Mouse (Mus musculus): ENCODE results near the gene Usp2. TPM values are rescaled to one million over a fixed set of nuclear protein-coding genes. Genes with fewer than 3 reads are reported as not detected.

The Usp2 gene
- polyA plus RNA-seq, 1 experiment from 2014 or later = 12.7 TPM

DNA sequence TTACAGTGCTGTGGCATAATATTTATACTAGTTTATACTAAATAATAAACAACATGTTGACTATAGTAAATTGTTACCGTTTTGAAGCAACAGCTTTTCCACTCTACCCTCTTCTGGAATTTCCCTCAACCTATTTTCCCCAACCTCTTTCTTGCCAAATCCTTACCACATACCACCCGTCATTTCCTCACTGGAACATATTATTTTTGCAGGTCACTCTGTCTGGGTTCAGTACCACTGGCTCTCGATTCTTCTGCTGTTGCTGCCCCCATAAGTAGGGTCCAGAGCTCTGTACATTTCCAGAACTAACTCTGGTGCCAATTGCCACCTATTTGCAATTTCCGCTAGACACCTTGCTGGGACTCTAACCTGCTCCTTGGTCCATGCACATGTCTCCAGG is 34.9 kb upstream of the Usp2 start:
- no peak for DNase-seq (ENCODE audit: low spot score)
- Histone ChIP-seq H3K36me3 (replicated peaks; ENCODE audit: control insufficient read depth, insufficient read depth, low read depth, low read length) (no peaks in the 10 kb centered on the region), H3K27ac (replicated peaks; ENCODE audit: low read depth, low read length) (no peak overlapping the region), H3K4me3 (ENCODE audit: low read depth, low read length) (no peak overlapping the region), H3K27me3 (ENCODE audit: control insufficient read depth, insufficient read depth, low read length) (no peaks in the 10 kb centered on the region), H3K9me3 (replicated peaks; ENCODE audit: control insufficient read depth, low read length) (no peaks in the 10 kb centered on the region), H3K4me1 (ENCODE audit: control insufficient read depth, insufficient read depth, low read length) (no peaks in the 10 kb centered on the region), H3K4me2 (ENCODE audit: low read depth, low read length) (no peak overlapping the region), H3K9ac (replicated peaks; ENCODE audit: low read length) (no peak overlapping the region)
- ATAC-seq (replicated peaks; ENCODE audit: insufficient number of reproducible peaks, low FRiP score, low TSS enrichment, low read depth) = no peak
- 77% methylated on average over 4 of the region's 4 CpGs for WGBS

DNA sequence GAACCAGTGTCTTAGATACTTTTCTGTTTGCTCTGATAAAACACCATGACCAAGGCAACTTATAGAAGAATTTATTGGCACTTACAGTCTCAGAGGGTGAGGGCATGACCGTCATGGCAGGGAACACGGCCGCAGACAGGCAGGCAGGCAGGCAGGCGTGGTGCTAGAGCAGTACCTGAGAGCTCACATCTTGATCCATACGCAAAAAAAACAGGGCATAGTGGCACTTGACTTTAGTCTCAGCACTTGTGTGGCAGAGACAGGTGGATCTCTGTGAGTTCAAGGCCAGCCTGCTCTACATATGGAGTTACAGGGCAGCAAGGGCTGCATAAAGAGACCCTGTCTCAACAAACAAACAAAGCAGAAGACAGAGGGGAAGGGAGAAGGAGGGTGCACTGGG is 33.5 kb upstream of the Usp2 start:
- Histone ChIP-seq H3K4me2 (ENCODE audit: low read depth, low read length) (no peak overlapping the region), H3K27me3 (ENCODE audit: control insufficient read depth, insufficient read depth, low read length) (no peaks in the 10 kb centered on the region), H3K36me3 (replicated peaks; ENCODE audit: control insufficient read depth, insufficient read depth, low read depth, low read length) (no peaks in the 10 kb centered on the region), H3K27ac (replicated peaks; ENCODE audit: low read depth, low read length) (no peak overlapping the region), H3K9me3 (replicated peaks; ENCODE audit: control insufficient read depth, low read length) (no peaks in the 10 kb centered on the region), H3K9ac (replicated peaks; ENCODE audit: low read length) (no peak overlapping the region), H3K4me1 (ENCODE audit: control insufficient read depth, insufficient read depth, low read length) (no peaks in the 10 kb centered on the region), H3K4me3 (ENCODE audit: low read depth, low read length) (no peak overlapping the region)
- no peak for DNase-seq (ENCODE audit: low spot score)
- WGBS = 91% methylated on average over 5 of the region's 5 CpGs
- ATAC-seq (replicated peaks; ENCODE audit: insufficient number of reproducible peaks, low FRiP score, low TSS enrichment, low read depth) = no peak

DNA sequence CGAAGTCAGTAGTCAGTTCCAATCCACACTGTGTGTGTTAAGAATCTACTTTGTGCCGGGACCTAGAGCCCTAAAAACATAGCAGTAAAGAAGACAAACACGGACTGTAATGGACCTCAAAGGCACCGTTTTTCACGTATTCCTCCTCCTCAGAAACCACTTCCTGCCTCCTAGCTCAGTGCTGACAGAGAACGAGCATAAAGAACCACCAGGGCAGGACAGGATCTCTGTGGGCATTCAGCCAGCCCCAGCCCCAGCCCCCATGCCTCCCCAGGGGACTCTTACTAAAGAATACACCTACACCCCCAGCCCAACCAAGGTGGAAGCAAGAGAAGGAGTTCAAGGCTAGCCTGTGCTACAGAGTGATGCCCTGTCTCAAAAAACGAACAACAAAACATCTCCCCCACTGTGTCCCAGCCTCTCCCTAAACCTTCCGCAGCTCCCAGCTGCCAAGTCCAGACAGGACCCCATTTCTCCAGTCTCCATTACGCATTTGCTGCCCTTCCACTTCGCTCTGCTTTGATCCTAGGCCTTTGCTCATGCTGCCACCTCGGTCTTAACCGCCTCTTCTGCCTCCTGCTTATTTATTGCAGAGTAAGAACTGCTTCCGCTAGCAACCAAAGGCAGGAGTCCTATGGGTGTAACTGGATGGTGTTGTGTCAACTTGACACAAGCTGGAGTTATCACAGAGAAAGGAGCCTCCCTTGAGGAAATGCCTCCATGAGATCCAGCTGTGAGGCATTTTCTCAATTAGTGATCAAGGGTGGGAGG is 32.7 kb upstream of the Usp2 start:
- H3K4me2 ChIP-seq (ENCODE audit: low read depth, low read length) = no peak overlapping the region
- H3K36me3 ChIP-seq (replicated peaks; ENCODE audit: control insufficient read depth, insufficient read depth, low read depth, low read length) = no peaks in the 10 kb centered on the region
- ATAC-seq (replicated peaks; ENCODE audit: insufficient number of reproducible peaks, low FRiP score, low TSS enrichment, low read depth) (no peak), DNase-seq (ENCODE audit: low spot score) (no peak)
- H3K4me3 ChIP-seq (ENCODE audit: low read depth, low read length) = no peak overlapping the region
- H3K9ac ChIP-seq (replicated peaks; ENCODE audit: low read length) = no peak overlapping the region
- no peaks in the 10 kb centered on the region for H3K27me3 ChIP-seq (ENCODE audit: control insufficient read depth, insufficient read depth, low read length)
- WGBS = 70% methylated on average over 13 of the region's 13 CpGs
- H3K9me3 ChIP-seq (replicated peaks; ENCODE audit: control insufficient read depth, low read length) = no peaks in the 10 kb centered on the region
- H3K27ac ChIP-seq (replicated peaks; ENCODE audit: low read depth, low read length) = no peak overlapping the region
- no peaks in the 10 kb centered on the region for H3K4me1 ChIP-seq (ENCODE audit: control insufficient read depth, insufficient read depth, low read length)

- no peak for ATAC-seq (replicated peaks; ENCODE audit: insufficient number of reproducible peaks, low FRiP score, low TSS enrichment, low read depth)
- WGBS = 86% methylated on average over 5 of the region's 5 CpGs
- Histone ChIP-seq H3K27me3 (ENCODE audit: control insufficient read depth, insufficient read depth, low read length) (no peaks in the 10 kb centered on the region), H3K4me2 (ENCODE audit: low read depth, low read length) (no peak overlapping the region), H3K4me1 (ENCODE audit: control insufficient read depth, insufficient read depth, low read length) (no peaks in the 10 kb centered on the region), H3K36me3 (replicated peaks; ENCODE audit: control insufficient read depth, insufficient read depth, low read depth, low read length) (no peaks in the 10 kb centered on the region), H3K4me3 (ENCODE audit: low read depth, low read length) (no peak overlapping the region), H3K9ac (replicated peaks; ENCODE audit: low read length) (no peak overlapping the region), H3K27ac (replicated peaks; ENCODE audit: low read depth, low read length) (no peak overlapping the region), H3K9me3 (replicated peaks; ENCODE audit: control insufficient read depth, low read length) (no peaks in the 10 kb centered on the region)
- no peak for DNase-seq (ENCODE audit: low spot score)
Observed at GRCm38 (mm10) chr9:44037106-44037505, 29.7 kb upstream of the Usp2 start.

- no peaks in the 10 kb centered on the region for H3K9me3 ChIP-seq (replicated peaks; ENCODE audit: control insufficient read depth, low read length)
- 0 out of 2 replicates have a peak, but pooled peaks cover 2% of the 10 kb centered on the region for H3K4me1 ChIP-seq (ENCODE audit: control insufficient read depth, insufficient read depth, low read length)
- 67% methylated on average over 7 of the region's 7 CpGs for WGBS
- ATAC-seq (replicated peaks; ENCODE audit: insufficient number of reproducible peaks, low FRiP score, low TSS enrichment, low read depth) (no peak), DNase-seq (ENCODE audit: low spot score) (no peak)
- H3K4me3 ChIP-seq (ENCODE audit: low read depth, low read length) = no peak overlapping the region
- H3K9ac ChIP-seq (replicated peaks; ENCODE audit: low read length) = no peak overlapping the region
- H3K27ac ChIP-seq (replicated peaks; ENCODE audit: low read depth, low read length) = no peak overlapping the region
- peaks cover 23% of the 10 kb centered on the region for H3K27me3 ChIP-seq (ENCODE audit: control insufficient read depth, insufficient read depth, low read length)
- no peaks in the 10 kb centered on the region for H3K36me3 ChIP-seq (replicated peaks; ENCODE audit: control insufficient read depth, insufficient read depth, low read depth, low read length)
- no peak overlapping the region for H3K4me2 ChIP-seq (ENCODE audit: low read depth, low read length)
Observed at GRCm38 (mm10) chr9:44041511-44042395, 25.1 kb upstream of the Usp2 start.

DNA sequence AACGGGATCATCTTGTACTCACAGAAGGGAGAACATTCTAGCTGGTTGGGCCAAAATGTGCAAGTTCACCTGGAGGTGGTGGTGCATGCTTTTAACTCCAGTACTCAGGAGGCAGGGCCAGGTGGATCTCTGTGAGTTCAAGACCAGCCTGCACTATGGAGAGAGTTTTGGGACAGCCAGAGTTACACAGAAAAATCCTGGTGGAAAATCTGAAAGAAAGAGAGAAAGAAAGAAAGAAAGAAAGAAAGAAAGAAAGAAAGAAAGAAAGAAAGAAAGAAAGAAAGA is 24.5 kb upstream of the Usp2 start:
- no peak for ATAC-seq (replicated peaks; ENCODE audit: insufficient number of reproducible peaks, low FRiP score, low TSS enrichment, low read depth)
- no peaks in the 10 kb centered on the region for H3K9me3 ChIP-seq (replicated peaks; ENCODE audit: control insufficient read depth, low read length)

GRCm38 (mm10) chr9:44042836-44043707 is 23.7 kb upstream of the Usp2 start, which contains the start of gene Thy1:
TSS of gene Thy1 (plus strand) at chr9:44043384.
- H3K4me2 ChIP-seq (ENCODE audit: low read depth, low read length) = peak within 1 kb of the TSS; percentile 69
- peak within 1 kb of the TSS; percentile 33 for H3K4me3 ChIP-seq (ENCODE audit: low read depth, low read length)
- no peaks in the 10 kb centered on the region for H3K9me3 ChIP-seq (replicated peaks; ENCODE audit: control insufficient read depth, low read length)
- H3K27ac ChIP-seq (replicated peaks; ENCODE audit: low read depth, low read length) = no peak within 1 kb of the TSS
- DNase-seq (ENCODE audit: low spot score) = peak; percentile 47
- WGBS = 1% methylated on average over 30 of the region's 30 CpGs
- peak within 1 kb of the TSS; percentile 39 for H3K9ac ChIP-seq (replicated peaks; ENCODE audit: low read length)
- H3K27me3 ChIP-seq (ENCODE audit: control insufficient read depth, insufficient read depth, low read length) = peaks cover 23% of the 10 kb centered on the region
- no peaks in the 10 kb centered on the region for H3K36me3 ChIP-seq (replicated peaks; ENCODE audit: control insufficient read depth, insufficient read depth, low read depth, low read length)
- peaks cover 2% of the 10 kb centered on the region; the same call in 1 of the 2 replicates for H3K4me1 ChIP-seq (ENCODE audit: control insufficient read depth, insufficient read depth, low read length)
- ATAC-seq (replicated peaks; ENCODE audit: insufficient number of reproducible peaks, low FRiP score, low TSS enrichment, low read depth) = peak; percentile 52; the same call in 1 of the 2 replicates

More for the DNA sequence above, 24.5 kb upstream of the Usp2 start:
- Histone ChIP-seq H3K4me3 (ENCODE audit: low read depth, low read length) (no peak overlapping the region), H3K27me3 (ENCODE audit: control insufficient read depth, insufficient read depth, low read length) (peaks cover 23% of the 10 kb centered on the region), H3K36me3 (replicated peaks; ENCODE audit: control insufficient read depth, insufficient read depth, low read depth, low read length) (no peaks in the 10 kb centered on the region), H3K27ac (replicated peaks; ENCODE audit: low read depth, low read length) (no peak overlapping the region), H3K4me1 (ENCODE audit: control insufficient read depth, insufficient read depth, low read length) (peaks cover 2% of the 10 kb centered on the region; the same call in 1 of the 2 replicates), H3K9ac (replicated peaks; ENCODE audit: low read length) (no peak overlapping the region), H3K4me2 (ENCODE audit: low read depth, low read length) (no peak overlapping the region)
- no peak for DNase-seq (ENCODE audit: low spot score)
- 77% methylated on average over 1 of the region's 1 CpGs for WGBS
